Mouse (Mus musculus): ENCODE data around the gene Ikzf5.
"Not testable (repeated sequence)": the region's sequence is repeated elsewhere in the genome, so short reads cannot be mapped to it uniquely, and the experiment has no call there.

The Ikzf5 gene

GRCm38 (mm10) chr7:131410416-131411058 lies at the start of gene Ikzf5, which contains the start of gene Acadsb:
Gene Ikzf5 (minus strand): TSS chr7:131410521.
Gene Acadsb (plus strand): TSS chr7:131410601.
- DNase-seq (ENCODE audit: low spot score), result peak; percentile 99

- DNase-seq (ENCODE audit: low spot score), result no peak
Observed at GRCm38 (mm10) chr7:131456714-131457113, 46.4 kb upstream of the Ikzf5 start.

- DNase-seq (ENCODE audit: low spot score), result no peak
Observed at GRCm38 (mm10) chr7:131437051-131437450, 26.7 kb upstream of the Ikzf5 start.

- no peak for DNase-seq (ENCODE audit: low spot score)
Observed at GRCm38 (mm10) chr7:131434276-131434675, 24.0 kb upstream of the Ikzf5 start.

GRCm38 (mm10) chr7:131432244-131432643 lies 21.9 kb upstream of the Ikzf5 start:
- DNase-seq (ENCODE audit: low spot score), result no peak

GRCm38 (mm10) chr7:131427331-131427730 lies 17.0 kb upstream of the Ikzf5 start:
- DNase-seq (ENCODE audit: low spot score), result no peak

GRCm38 (mm10) chr7:131424912-131425311 lies 14.6 kb upstream of the Ikzf5 start:
- DNase-seq (ENCODE audit: low spot score), result peak; percentile 4

- no peak for DNase-seq (ENCODE audit: low spot score)
Observed at GRCm38 (mm10) chr7:131417605-131418004, 7.3 kb upstream of the Ikzf5 start.

- DNase-seq (ENCODE audit: low spot score), result not testable (repeated sequence)
Observed at GRCm38 (mm10) chr7:131416742-131417141, 6.4 kb upstream of the Ikzf5 start.

- DNase-seq (ENCODE audit: low spot score), result no peak
Observed at GRCm38 (mm10) chr7:131411941-131412270, 1.6 kb upstream of the Ikzf5 start.

- DNase-seq (ENCODE audit: low spot score), result no peak
Observed at GRCm38 (mm10) chr7:131411221-131411940, 1.1 kb upstream of the Ikzf5 start.

- no peak for DNase-seq (ENCODE audit: low spot score)
Observed at GRCm38 (mm10) chr7:131409988-131410385, 334 bp downstream of the Ikzf5 start.

GRCm38 (mm10) chr7:131409321-131409987 lies 867 bp downstream of the Ikzf5 start:
- DNase-seq (ENCODE audit: low spot score), result peak; percentile 26

- not testable (repeated sequence) for DNase-seq (ENCODE audit: low spot score)
Observed at GRCm38 (mm10) chr7:131391761-131392160, 18.6 kb downstream of the Ikzf5 start.

- no peak for DNase-seq (ENCODE audit: low spot score)
Observed at GRCm38 (mm10) chr7:131371880-131372651, 38.3 kb downstream of the Ikzf5 start.

GRCm38 (mm10) chr7:131371470-131371860 lies 38.9 kb downstream of the Ikzf5 start:
- DNase-seq (ENCODE audit: low spot score), result no peak

- peak; percentile 90 for DNase-seq (ENCODE audit: low spot score)
Observed at GRCm38 (mm10) chr7:131370648-131371469, 39.5 kb downstream of the Ikzf5 start, which contains the start of gene Pstk. Gene Pstk (plus strand): TSS chr7:131371141.

GRCm38 (mm10) chr7:131364131-131364530 lies 46.2 kb downstream of the Ikzf5 start:
- peak; percentile 66 for DNase-seq (ENCODE audit: low spot score)

GRCm38 (mm10) chr7:131362615-131363300 lies 47.6 kb downstream of the Ikzf5 start, which contains the start of gene 2310057M21Rik:
Gene 2310057M21Rik (minus strand): TSS chr7:131362759.
- DNase-seq (ENCODE audit: low spot score), result peak; percentile 98

- DNase-seq (ENCODE audit: low spot score), result no peak
Observed at GRCm38 (mm10) chr7:131362269-131362614, 48.1 kb downstream of the Ikzf5 start.

GRCm38 (mm10) chr7:131356105-131356504 lies 54.2 kb downstream of the Ikzf5 start:
- DNase-seq (ENCODE audit: low spot score), result no peak
